Comparison of ENCODE assay signal across 9 mouse cellular contexts in the genomic region with DNA sequence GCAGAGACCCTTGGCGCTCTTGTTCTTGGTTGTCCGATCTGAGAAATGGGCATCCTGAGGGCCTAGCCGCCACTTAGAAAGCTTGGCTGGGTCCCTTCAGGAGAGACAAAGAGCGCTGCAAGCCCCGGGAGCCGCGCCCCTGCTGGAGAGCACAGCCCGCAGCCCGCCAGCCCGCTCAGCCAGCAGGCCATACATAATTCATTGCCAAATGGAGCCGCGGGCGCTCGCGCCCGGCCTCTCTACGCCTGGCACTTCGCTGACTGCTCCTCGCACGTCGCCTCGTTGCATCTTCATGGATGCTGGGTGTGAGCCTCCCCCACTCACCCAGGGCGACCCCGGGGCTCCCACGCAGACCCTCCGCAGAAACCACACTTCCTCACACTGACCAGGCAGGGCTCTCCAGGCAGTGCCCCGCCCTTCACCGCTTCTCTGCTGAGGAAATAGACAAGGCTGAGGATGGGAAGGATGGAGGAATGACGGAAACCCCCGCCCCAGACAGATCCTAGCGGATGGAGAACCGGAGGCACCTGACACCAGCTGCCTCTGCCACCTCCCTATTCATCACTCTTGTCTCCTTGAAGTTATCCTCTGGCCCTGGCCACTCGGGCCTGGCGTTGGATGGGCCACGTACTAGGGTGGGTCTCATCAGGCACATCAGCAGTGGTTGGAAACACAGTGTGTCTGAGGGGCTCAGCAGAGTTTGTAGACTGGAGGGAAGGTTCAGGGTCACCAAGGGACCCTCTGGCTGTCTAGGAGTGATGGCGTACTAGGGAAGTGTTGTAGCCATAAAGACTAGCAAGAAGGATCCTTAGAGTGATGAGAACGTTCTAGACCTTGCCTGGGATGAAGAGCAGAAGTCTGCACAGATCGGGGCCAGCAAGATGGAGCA.
DNase-seq lines count a peak whose midpoint lies in the region; ATAC-seq and TF ChIP-seq lines count a peak whose summit lies in the region.
"Had no signal": no experiment of that assay in that cellular context is flagged by ENCODE, and none has a peak within 500 bp of the region (broad histone marks: within the 10 kb centered on the region; RNA-seq: fewer than 3 reads in every experiment).

No protein-coding gene starts in this region.

- 0 out of 2 replicates have a peak overlapping the region, but pooled peaks have one; percentile 5 for H3K9ac ChIP-seq in liver, adult 2 months (ENCODE audit: low read depth, low read length)
- H3K9ac ChIP-seq in neural tube, embryonic 13.5 days, result peak overlapping the region; percentile 67

- 15% methylated on average over 38 of the region's 38 CpGs for WGBS in hindbrain, embryonic 10.5 days
- WGBS in liver, adult 2 months, result 31% methylated on average over 38 of the region's 38 CpGs
- 10% methylated on average over 38 of the region's 38 CpGs for WGBS in neural tube, embryonic 13.5 days

- H3K4me2 ChIP-seq in neural tube, embryonic 13.5 days, result peak overlapping the region; percentile 44

- DNase-seq in heart, adult 11 months, result peak; percentile 94
- DNase-seq in heart, postnatal 25 days (ENCODE audit: low spot score), result no peak
- DNase-seq in ES-CJ7 (ENCODE audit: low read depth, low spot score), result peak; percentile 59
- peak; percentile 81 for DNase-seq in embryo, embryonic 10 days (ENCODE audit: low spot score)
- peak; percentile 87 for DNase-seq in hindbrain, embryonic 10.5 days (ENCODE audit: low spot score)
- no peak for DNase-seq in liver, adult 2 months (ENCODE audit: extremely low read depth, low read depth, low spot score)
- DNase-seq in T-cell, adult 2 months (ENCODE audit: low spot score), result no peak

- H3K4me1 ChIP-seq in hindbrain, embryonic 10.5 days (replicated peaks), result peaks cover 65% of the 10 kb centered on the region
- H3K4me1 ChIP-seq in liver, adult 2 months (ENCODE audit: control insufficient read depth, insufficient read depth, low read length), result peaks cover 8% of the 10 kb centered on the region
- peaks cover 57% of the 10 kb centered on the region for H3K4me1 ChIP-seq in neural tube, embryonic 13.5 days (replicated peaks)

- H3K9me3 ChIP-seq in hindbrain, embryonic 10.5 days, result no peaks in the 10 kb centered on the region
- H3K9me3 ChIP-seq in neural tube, embryonic 13.5 days, result no peaks in the 10 kb centered on the region

- H3K27ac ChIP-seq in hindbrain, embryonic 10.5 days, result peak overlapping the region; percentile 100
- H3K27ac ChIP-seq in liver, adult 2 months (replicated peaks; ENCODE audit: insufficient read depth, low read depth, low read length), result no peak overlapping the region
- peak overlapping the region; percentile 100 for H3K27ac ChIP-seq in neural tube, embryonic 13.5 days (replicated peaks)

- no peaks in the 10 kb centered on the region for H3K36me3 ChIP-seq in hindbrain, embryonic 10.5 days
- no peaks in the 10 kb centered on the region for H3K36me3 ChIP-seq in liver, adult 2 months (ENCODE audit: control insufficient read depth, insufficient read depth, low read length)
- no peaks in the 10 kb centered on the region for H3K36me3 ChIP-seq in neural tube, embryonic 13.5 days

- TF ChIP-seq POLR2A in liver, adult 2 months (IDR thresholded peaks at IDR 0.05; ENCODE audit: extremely low read depth, insufficient read depth, low read length), result no peak

- no peaks in the 10 kb centered on the region for H3K79me2 ChIP-seq in liver, adult 2 months (ENCODE audit: control insufficient read depth, insufficient read depth, low read length)

- peak; percentile 64 for ATAC-seq in neural tube, embryonic 13.5 days (ENCODE audit: low read depth)

- peak overlapping the region; percentile 45 for H3K4me3 ChIP-seq in hindbrain, embryonic 10.5 days
- H3K4me3 ChIP-seq in liver, adult 2 months (ENCODE audit: insufficient read depth, low read depth, low read length), result no peak overlapping the region
- no peak overlapping the region for H3K4me3 ChIP-seq in neural tube, embryonic 13.5 days

- H3K27me3 ChIP-seq in hindbrain, embryonic 10.5 days (ENCODE audit: insufficient read depth, poor library complexity, severe bottlenecking), result no peaks in the 10 kb centered on the region
- no peaks in the 10 kb centered on the region for H3K27me3 ChIP-seq in liver, adult 2 months (ENCODE audit: control insufficient read depth, insufficient read depth, low read length)
- no peaks in the 10 kb centered on the region for H3K27me3 ChIP-seq in neural tube, embryonic 13.5 days
- H3K27me3 ChIP-seq: CH12.LX had no signal

- TF ChIP-seq CTCF in liver, adult 2 months (IDR thresholded peaks at IDR 0.05; ENCODE audit: low read depth, low read length), result no peak

- intact Hi-C loops in heart, postnatal 25 days (cut with DNase I), result loop anchor here (2.0 kb wide), 1 partner anchor 39 kb away; no protein-coding TSS in a partner anchor

Comparison
In these comparisons a context has a peak if more than half of its experiments do, and no peak if none do; other contexts are left out.
1. DNase-seq: peak in heart, adult 11 months (single experiment), ES-CJ7 (single experiment), embryo, embryonic 10 days (single experiment) and hindbrain, embryonic 10.5 days (single experiment); none in heart, postnatal 25 days (single experiment), liver, adult 2 months (single experiment) and T-cell, adult 2 months (single experiment).